ENCODE assay signal across 8 mouse cellular contexts in the genomic region with DNA sequence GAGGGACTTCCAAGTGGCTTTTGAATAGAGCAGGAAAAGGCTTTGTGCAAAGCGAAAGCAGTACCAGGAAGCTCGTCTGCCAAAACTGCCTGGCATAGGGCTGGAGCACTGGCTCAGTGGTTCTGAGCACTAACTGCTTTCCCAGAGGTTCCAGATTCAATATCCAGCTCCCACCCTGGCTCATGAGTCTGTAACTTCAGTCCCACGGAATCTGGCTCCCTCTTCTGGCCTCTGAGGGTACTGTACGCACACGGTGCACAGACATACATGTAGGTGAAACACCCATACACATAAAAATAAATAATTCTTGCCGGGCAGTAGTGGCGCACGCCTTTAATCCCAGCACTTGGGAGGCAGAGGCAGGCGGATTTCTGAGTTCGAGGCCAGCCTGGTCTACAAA. TPM values are rescaled to one million over a fixed set of nuclear protein-coding genes. Genes with fewer than 3 reads are reported as not detected.
DNase-seq lines count a peak whose midpoint lies in the region; TF ChIP-seq lines count a peak whose summit lies in the region.
"Had no signal": no experiment of that assay in that cellular context is flagged by ENCODE, and none has a peak within 500 bp of the region (broad histone marks: within the 10 kb centered on the region; RNA-seq: fewer than 3 reads in every experiment).

No protein-coding gene starts in this region.

- no peaks in the 10 kb centered on the region for H3K9me3 ChIP-seq in ES-E14 (ENCODE audit: control insufficient read depth, insufficient read depth, low read depth, low read length)

- no peak overlapping the region for H3K27ac ChIP-seq in ES-E14 (ENCODE audit: insufficient read depth, low read depth, low read length, poor library complexity, severe bottlenecking)
- H3K27ac ChIP-seq: macrophage had no signal

- peak; percentile 73 to 86 for DNase-seq in left cerebral cortex, postnatal 14 days (ENCODE audit: low spot score in 2 of 2)
- DNase-seq in left cerebral cortex, adult 18-20 months (ENCODE audit: low spot score in 2 of 2): no peak
- DNase-seq in ES-E14 (ENCODE audit: low read depth, low spot score): peak; percentile 89
- DNase-seq in adrenal gland, postnatal 25 days: peak; percentile 48
- DNase-seq in frontal cortex, postnatal 14 days (ENCODE audit: low spot score in 2 of 2): peak; percentile 29 to 62
- peak; percentile 50 to 52 for DNase-seq in layer of hippocampus, postnatal 36 days
- DNase-seq in testis, postnatal 10 days (ENCODE audit: low spot score): peak; percentile 70

- peaks cover 0 to 17% of the 10 kb centered on the region in 2 experiments; a peak in 2 of 4 replicates for H3K4me1 ChIP-seq in ES-E14 (ENCODE audit: control insufficient read depth in 2 of 2, insufficient read depth in 2 of 2, low read length in 2 of 2, poor library complexity in 1 of 2)

- H3K9ac ChIP-seq in ES-E14 (ENCODE audit: insufficient read depth, low read depth, low read length, poor library complexity, severe bottlenecking): no peak overlapping the region

- H3K36me3 ChIP-seq in ES-E14 (ENCODE audit: control insufficient read depth, insufficient read depth, low read length, poor library complexity, severe bottlenecking): no peaks in the 10 kb centered on the region

- intact Hi-C loops in left cerebral cortex, postnatal 14 days (cut with DNase I): loop anchor here (5.0 kb wide), 1 partner anchor 88 kb away; no protein-coding TSS in a partner anchor

- in situ Hi-C loops in ES-E14 (cut with MboI; ENCODE audit: low sequenced_read_pairs in 2 of 2, unreplicated experiment in 2 of 2): no loop called here

- H3K4me3 ChIP-seq in ES-E14 (ENCODE audit: insufficient read depth in 1 of 2, low read depth in 1 of 2, low read length in 2 of 2, poor library complexity in 1 of 2, severe bottlenecking in 1 of 2): no peak overlapping the region

TF ChIP-seq in ES-E14, 5 proteins besides CTCF, POLR2A, EP300 and RAD21:
- TF ChIP-seq MAFK (IDR thresholded peaks at IDR 0.05; ENCODE audit: insufficient read depth, low read depth, low read length): no peak
- peak; percentile 88 for TF ChIP-seq ZNF384 (IDR thresholded peaks at IDR 0.05; ENCODE audit: low read depth, low read length)
- no peak for TF ChIP-seq HCFC1 (IDR thresholded peaks at IDR 0.05; ENCODE audit: borderline replicate concordance, insufficient read depth, low read length)
- TF ChIP-seq CHD2 (IDR thresholded peaks at IDR 0.05; ENCODE audit: low read depth, low read length): no peak
- TF ChIP-seq ZC3H11A (IDR thresholded peaks at IDR 0.05; ENCODE audit: borderline replicate concordance, low read depth, low read length): peak; percentile 94

RNA-seq across cellular contexts. Expression of a gene that starts 37.4 kb away (rescaled TPM):
- total RNA-seq in left cerebral cortex, postnatal 14 days (2021): 100 to 1,000 TPM; 136 to 162 TPM
- total RNA-seq in left cerebral cortex, adult 18-20 months (2021): 100 to 1,000 TPM; 116 to 122 TPM
- 12.9 and 20.7 TPM in 2 replicates for total RNA-seq in ES-E14 (2012; rRNA removed)
- 114 and 123 TPM in 2 replicates for total RNA-seq in adrenal gland, postnatal 25 days (2021)
- 100 to 1,000 TPM; 146 to 156 TPM for total RNA-seq in layer of hippocampus, postnatal 36 days (2021)

RNA-seq across cellular contexts. Expression of a gene that starts 40.3 kb away (rescaled TPM):
- 10 to 100 TPM; 34.2 to 34.4 TPM for total RNA-seq in left cerebral cortex, postnatal 14 days (2021)
- total RNA-seq in left cerebral cortex, adult 18-20 months (2021): 10 to 100 TPM; 28.7 to 28.8 TPM
- total RNA-seq in ES-E14 (2012; rRNA removed): 20.1 and 27.1 TPM in 2 replicates
- total RNA-seq in adrenal gland, postnatal 25 days (2021): 14.5 and 19.8 TPM in 2 replicates
- total RNA-seq in layer of hippocampus, postnatal 36 days (2021): 10 to 100 TPM; 37.1 to 41.6 TPM

RNA-seq across cellular contexts. Expression of a gene that starts 51.7 kb away (rescaled TPM):
- 1,000 to 10,000 TPM; 3,011 to 3,018 TPM for total RNA-seq in left cerebral cortex, postnatal 14 days (2021)
- 1,000 to 10,000 TPM; 2,346 to 2,379 TPM for total RNA-seq in left cerebral cortex, adult 18-20 months (2021)
- 3,755 and 4,692 TPM in 2 replicates for total RNA-seq in ES-E14 (2012; rRNA removed)
- total RNA-seq in adrenal gland, postnatal 25 days (2021): 2,846 and 3,181 TPM in 2 replicates
- 1,000 to 10,000 TPM; 3,215 to 3,370 TPM for total RNA-seq in layer of hippocampus, postnatal 36 days (2021)

Comparison
In these comparisons a context has a peak if more than half of its experiments do, and no peak if none do; other contexts are left out.
1. DNase-seq: peak in left cerebral cortex, postnatal 14 days (2 of 2), ES-E14 (single experiment), adrenal gland, postnatal 25 days (single experiment), frontal cortex, postnatal 14 days (2 of 2), layer of hippocampus, postnatal 36 days (2 of 2) and testis, postnatal 10 days (single experiment); none in left cerebral cortex, adult 18-20 months (0 of 2).